Mouse (Mus musculus) MEL (cell line): ENCODE data around the gene Tmco4.

ENCODE experiments used
- BHLHE40 ChIP-seq: IDR thresholded peaks from 2 replicates; pipeline ENCODE4 v1.6.1; 2012; ENCODE audit warnings: low read depth, mild to moderate bottlenecking, inconsistent platforms, low read length, improper control_type of control experiment, borderline replicate concordance
- EP300 ChIP-seq, 2 experiments: IDR thresholded peaks; 2 replicates each; pipeline ENCODE4 v1.6.1; 2011; ENCODE audit warnings: improper control_type of control experiment in 2 of 2, low read length in 2 of 2, low read depth in 1 of 2, mild to moderate bottlenecking in 1 of 2
- GATA1 ChIP-seq: IDR thresholded peaks from 2 replicates; pipeline ENCODE4 v1.6.1; 2011; ENCODE audit warnings: low read depth, low read length, improper control_type of control experiment
- MAX ChIP-seq: IDR thresholded peaks from 2 replicates; pipeline ENCODE4 v1.6.1; 2011; ENCODE audit warnings: low read length, improper control_type of control experiment
- POLR2A ChIP-seq, 2 experiments: IDR thresholded peaks; 2 replicates each; pipeline ENCODE4 v1.6.1; 2011 to 2012; ENCODE audit warnings: low read length in 2 of 2, mild to moderate bottlenecking in 2 of 2, control low read depth in 1 of 2, improper control_type of control experiment in 1 of 2, low read depth in 1 of 2, moderate library complexity in 1 of 2; ENCODE audit not compliant: control insufficient read depth in 1 of 2, insufficient read depth in 1 of 2, poor library complexity in 1 of 2

- TF ChIP-seq GATA1 (no peak), POLR2A (IDR thresholded peaks at IDR 0.05; ENCODE audit: control insufficient read depth in 1 of 2, insufficient read depth in 1 of 2, low read depth in 1 of 2, low read length in 2 of 2, poor library complexity in 1 of 2) (no peak), EP300 (IDR thresholded peaks at IDR 0.05; ENCODE audit: low read depth in 1 of 2, low read length in 2 of 2) (no peak), BHLHE40 (no peak), MAX (no peak)
Observed at GRCm38 (mm10) chr4:139105453-139105852, 132.8 kb downstream of the Tmco4 start.
